Mouse (Mus musculus): ENCODE data around the gene Rgs3. TPM values are rescaled to one million over a fixed set of nuclear protein-coding genes. Genes with fewer than 3 reads are reported as not detected.
"Not testable (repeated sequence)": the region's sequence is repeated elsewhere in the genome, so short reads cannot be mapped to it uniquely, and the experiment has no call there.

Rgs3 gene
- total RNA-seq, 2 experiments from 2014 or later, result 8.6 to 10.3 TPM

DNA sequence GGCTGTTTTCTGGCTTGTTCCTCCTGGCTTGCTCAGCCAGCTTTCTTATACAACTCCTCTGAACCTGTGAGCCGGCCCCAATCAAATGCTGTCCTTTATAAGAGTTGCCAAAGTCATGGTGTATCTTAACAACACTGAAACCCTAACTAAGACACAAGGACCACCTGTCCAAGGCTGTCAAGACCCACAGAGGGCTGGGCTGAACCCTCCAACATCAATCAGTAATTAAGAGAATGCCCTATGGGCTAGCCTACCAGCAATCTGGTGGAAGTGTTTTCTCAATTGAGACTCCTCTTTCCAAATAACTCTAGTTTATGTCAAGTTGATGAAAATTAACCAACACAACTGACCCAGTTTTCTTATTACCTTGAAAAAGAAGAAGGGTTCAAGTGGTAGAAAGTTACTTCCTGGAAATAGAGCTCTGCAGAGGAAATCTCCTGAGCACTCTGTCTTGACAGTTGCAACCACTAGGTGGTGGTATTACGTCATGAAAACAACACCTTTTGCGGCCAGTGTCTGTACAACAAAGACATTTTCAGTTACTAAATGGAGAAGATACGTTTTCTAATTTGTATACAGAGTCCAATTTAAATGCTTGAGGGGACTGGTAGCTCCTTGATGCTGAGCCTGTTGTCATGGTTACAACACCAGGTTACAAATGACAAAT lies 1.4 kb downstream of the Rgs3 start:
- H3K4me3 ChIP-seq, result no peak overlapping the region
- DNase-seq, result peak; percentile 56
- H3K27ac ChIP-seq, result no peak overlapping the region
- intact Hi-C loops (cut with DNase I), result loop anchor here (1.0 kb wide), 2 partner anchors 135 to 203 kb away; no protein-coding TSS in a partner anchor
- peak; percentile 88 for TF ChIP-seq CTCF (IDR thresholded peaks at IDR 0.05)

DNA sequence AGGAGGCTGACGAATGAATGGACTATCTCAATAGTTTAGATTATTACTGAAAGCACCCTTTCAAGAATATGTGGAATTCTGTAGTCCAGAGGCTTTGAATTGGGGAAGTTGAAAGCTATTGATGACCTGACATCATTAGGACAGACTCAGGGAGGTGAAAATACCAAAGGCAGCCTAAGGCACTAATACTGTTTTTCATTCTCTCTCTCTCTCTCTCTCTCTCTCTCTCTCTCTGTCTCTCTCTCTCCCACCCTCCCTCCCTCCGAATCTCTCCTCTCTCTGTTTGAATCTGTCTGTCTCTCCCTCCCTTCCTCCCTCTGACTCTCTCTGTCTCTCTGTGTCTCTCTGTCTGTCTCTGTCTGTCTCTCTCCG lies 2.0 kb downstream of the Rgs3 start:
- no peak overlapping the region for H3K4me3 ChIP-seq
- DNase-seq, result no peak
- H3K27ac ChIP-seq, result no peak overlapping the region
- TF ChIP-seq CTCF (IDR thresholded peaks at IDR 0.05), result no peak
- intact Hi-C loops (cut with DNase I), result loop anchor here (1.0 kb wide), 2 partner anchors 135 to 203 kb away; no protein-coding TSS in a partner anchor

DNA sequence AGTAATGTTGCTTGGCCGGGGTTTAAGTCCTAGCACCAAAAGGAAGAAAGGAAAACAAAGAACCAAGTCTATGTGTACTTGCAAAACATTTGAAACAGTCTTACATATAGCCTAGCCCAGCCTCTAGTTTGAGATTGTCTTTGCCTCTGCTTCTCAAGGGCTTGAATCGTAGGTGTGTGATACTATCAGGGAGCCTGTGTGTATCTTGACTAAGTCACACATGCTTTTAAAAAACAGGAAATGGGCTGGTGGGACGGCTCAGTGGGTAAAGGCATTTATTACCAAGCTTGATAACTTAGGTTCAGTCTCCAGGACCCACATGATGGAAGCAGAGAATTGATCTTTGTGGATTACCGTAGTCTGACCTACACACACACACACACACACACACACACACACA lies 2.4 kb downstream of the Rgs3 start:
- no peak overlapping the region for H3K4me3 ChIP-seq
- TF ChIP-seq CTCF (IDR thresholded peaks at IDR 0.05), result no peak
- no peak overlapping the region for H3K27ac ChIP-seq
- intact Hi-C loops (cut with DNase I), result no loop called here
- no peak for DNase-seq

DNA sequence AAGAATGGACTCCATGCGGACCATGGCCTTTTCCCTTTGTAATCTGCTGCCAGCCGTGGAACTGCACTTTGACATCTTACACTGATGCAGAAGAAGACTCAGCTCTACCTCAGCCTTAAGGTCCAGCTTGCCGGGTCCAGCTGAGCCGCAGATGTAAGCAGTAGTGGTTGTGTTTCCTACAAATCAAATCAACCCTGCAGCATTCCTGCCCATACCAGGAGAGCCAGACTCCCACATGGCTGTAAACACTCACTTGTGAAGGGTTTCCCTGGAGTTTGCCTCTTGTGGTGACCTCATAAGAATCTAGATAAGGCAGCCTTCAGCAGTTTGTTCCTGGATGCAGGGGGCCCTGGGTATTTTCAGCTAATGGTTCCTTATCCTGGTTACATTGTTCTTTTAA lies 6.9 kb downstream of the Rgs3 start:
- TF ChIP-seq CTCF (IDR thresholded peaks at IDR 0.05), result no peak
- intact Hi-C loops (cut with DNase I), result no loop called here
- Histone ChIP-seq H3K4me3 (no peak overlapping the region), H3K27ac (no peak overlapping the region)
- DNase-seq, result no peak

DNA sequence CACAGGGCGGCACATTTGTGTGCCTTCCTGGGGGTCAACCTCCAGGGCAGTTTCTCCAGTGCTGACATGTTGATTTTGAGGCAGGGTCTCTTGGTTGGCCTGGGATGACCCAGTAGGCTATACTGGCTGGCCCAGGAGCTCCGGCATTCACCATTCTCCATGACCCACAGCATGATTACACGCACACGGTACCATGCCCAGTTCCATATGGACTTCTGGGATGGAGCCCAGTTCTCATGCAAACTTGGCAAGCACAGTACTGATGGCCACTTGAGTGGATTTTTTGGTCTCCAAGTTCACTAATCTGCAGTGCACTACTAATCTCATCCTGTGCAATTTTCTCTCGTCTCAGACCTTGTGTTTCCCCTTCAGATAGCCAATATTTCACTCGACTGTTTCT lies 8.0 kb downstream of the Rgs3 start:
- no peak for DNase-seq
- TF ChIP-seq CTCF (IDR thresholded peaks at IDR 0.05), result no peak
- Histone ChIP-seq H3K27ac (no peak overlapping the region), H3K4me3 (no peak overlapping the region)
- intact Hi-C loops (cut with DNase I), result no loop called here

DNA sequence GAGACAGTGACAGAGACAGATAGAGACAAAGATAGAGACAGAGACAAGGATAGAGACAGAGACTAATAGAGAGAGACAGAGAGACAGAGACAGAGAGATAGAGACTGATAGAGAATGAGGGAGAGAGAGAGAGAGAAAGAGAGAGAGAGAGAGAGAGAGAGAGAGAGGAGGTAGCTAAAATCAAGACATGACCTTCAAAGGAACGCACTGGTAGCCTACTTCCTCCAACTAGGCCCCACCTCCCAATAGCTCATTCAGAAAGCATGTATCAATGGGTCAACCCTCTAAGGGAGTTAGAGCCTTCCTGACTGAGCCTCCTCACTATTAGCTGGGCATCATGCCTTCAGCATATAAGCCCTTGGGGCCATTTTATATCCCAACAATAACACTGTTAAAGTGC lies 8.7 kb downstream of the Rgs3 start:
- Histone ChIP-seq H3K27ac (no peak overlapping the region), H3K4me3 (no peak overlapping the region)
- no peak for TF ChIP-seq CTCF (IDR thresholded peaks at IDR 0.05)
- intact Hi-C loops (cut with DNase I), result no loop called here
- no peak for DNase-seq

DNA sequence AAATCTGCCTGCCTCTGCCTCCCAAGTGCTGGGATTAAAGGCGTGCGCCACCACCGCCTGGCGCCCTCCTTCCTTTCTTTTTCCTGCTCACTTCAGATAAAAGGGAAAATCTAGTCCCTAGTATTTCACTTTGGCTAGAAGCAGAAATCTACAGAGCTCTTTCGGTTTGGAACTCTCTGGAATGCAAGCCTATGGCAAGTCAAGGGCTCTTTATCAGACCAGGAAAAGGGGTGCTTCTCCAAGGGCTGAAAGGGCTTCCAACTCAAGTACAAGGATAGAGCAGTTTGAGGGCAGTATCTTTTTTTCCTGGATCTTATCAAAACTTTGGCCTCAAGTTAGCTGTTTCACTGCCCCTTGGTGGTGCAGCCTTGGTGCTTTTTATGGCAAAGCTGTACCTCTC lies 10.0 kb downstream of the Rgs3 start:
- intact Hi-C loops (cut with DNase I), result no loop called here
- no peak overlapping the region for H3K4me3 ChIP-seq
- DNase-seq, result no peak
- no peak overlapping the region for H3K27ac ChIP-seq
- no peak for TF ChIP-seq CTCF (IDR thresholded peaks at IDR 0.05)

DNA sequence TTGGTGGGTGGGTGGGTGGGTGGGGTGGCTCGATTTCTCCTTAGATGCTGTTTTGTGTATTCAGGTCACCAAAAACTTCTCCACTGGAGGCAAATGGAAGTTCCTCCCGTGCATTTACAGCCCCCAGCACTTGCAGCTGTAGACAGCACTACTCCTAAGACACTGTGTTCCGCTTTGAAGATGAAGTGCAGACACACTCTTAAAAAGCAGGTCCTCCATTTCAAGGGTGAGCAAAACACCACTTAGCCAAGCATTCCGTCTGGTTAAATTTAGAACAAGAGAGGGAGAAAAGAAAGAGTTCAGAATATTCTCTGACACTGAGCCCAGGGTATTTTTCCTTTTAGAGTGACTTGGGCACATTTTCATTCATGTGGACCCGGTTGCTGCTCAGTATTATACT lies 10.4 kb downstream of the Rgs3 start:
- H3K27ac ChIP-seq, result no peak overlapping the region
- intact Hi-C loops (cut with DNase I), result no loop called here

DNA sequence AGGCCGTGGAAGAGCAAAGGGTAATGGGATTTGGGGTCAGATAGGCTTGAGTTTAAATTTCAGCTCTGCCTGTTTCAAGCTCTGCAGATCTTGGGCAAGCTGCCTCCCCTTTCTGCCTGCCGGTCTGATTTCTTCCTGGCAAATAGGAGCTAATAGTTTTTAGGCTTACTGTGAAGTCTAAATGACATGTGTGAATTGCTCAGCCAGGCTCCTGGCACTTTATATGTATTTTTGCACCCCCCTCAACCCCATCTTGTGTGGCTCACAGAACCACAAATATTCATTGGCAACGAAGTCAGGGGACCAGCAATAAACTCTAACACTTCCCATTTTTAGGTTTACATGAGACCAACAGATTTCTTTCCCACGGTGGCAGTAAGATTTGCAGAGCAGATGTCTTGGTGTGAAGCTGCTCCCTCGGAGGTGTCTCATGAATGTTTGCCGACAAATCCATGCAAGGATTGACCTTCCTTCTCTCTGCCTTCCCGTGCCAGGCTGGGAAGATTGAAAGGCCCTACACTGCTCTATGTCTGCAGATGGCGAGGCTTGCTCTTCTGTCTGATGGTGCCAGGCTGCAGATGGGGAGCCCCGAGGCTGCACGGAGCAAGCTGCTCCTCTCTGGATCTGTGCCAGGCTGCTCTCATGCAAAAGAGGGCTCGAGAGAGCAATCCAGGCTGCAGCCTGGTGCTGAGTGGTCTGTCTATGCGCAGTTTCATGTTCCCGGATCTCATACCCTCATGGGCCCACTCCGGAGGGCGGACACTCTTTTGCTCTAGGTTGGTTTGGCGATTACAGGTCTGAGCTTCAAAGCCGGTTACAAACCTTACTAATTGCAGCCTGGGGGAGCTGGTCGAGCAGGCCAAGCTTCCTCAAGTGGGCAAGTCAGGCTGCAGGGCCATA lies 23.0 kb downstream of the Rgs3 start:
- Histone ChIP-seq H3K27ac (no peak overlapping the region), H3K4me3 (peak overlapping the region; percentile 70)
- no peak for TF ChIP-seq CTCF (IDR thresholded peaks at IDR 0.05)
- DNase-seq, result peak; percentile 21
- intact Hi-C loops (cut with DNase I), result no loop called here

More for the DNA sequence above, 10.4 kb downstream of the Rgs3 start:
- no peak for TF ChIP-seq CTCF (IDR thresholded peaks at IDR 0.05)
- DNase-seq, result no peak
- H3K4me3 ChIP-seq, result no peak overlapping the region

DNA sequence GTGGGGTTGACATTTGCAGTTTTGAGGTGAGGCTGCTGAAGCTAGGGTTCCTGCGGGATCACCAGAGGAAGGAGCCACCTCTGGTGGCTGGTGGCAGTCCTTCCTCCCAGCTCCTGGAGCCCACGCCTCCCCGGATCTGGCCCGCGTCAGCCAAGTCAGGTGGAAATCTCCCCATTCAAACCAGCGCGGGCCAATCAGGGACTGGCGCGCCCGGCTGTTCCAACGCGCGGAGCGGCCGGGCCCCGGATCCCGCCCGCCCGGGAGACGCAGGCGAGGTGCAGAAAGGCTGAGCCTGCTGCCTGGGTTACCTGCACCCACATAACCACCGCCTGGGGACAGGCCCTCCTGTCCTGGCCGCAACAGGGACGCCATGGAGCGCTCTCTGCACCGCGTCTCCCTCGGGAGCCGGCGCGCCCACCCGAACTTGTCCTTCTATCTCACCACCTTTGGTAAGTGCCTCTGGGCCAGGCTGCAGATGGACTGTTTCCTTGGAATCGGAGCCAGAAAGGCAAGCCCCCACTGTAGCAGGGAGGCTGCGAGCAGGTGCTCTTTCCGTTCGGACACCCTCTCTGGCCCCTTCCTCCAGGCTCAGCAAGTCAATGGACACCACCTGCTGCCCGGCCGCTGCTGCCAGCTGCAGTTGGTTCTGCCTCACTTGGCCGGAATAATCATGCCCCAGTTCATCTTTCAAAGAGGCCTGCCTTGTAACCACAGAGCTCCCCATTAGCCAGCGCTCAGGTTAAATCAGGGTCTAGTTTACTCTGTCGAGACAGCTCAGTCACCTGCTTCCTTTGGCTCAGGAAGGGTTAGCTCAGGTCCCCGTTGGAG lies 23.8 kb downstream of the Rgs3 start:
- peak; percentile 75 for DNase-seq
- intact Hi-C loops (cut with DNase I), result no loop called here
- Histone ChIP-seq H3K27ac (no peak overlapping the region), H3K4me3 (peak overlapping the region; percentile 70)
- no peak for TF ChIP-seq CTCF (IDR thresholded peaks at IDR 0.05)

DNA sequence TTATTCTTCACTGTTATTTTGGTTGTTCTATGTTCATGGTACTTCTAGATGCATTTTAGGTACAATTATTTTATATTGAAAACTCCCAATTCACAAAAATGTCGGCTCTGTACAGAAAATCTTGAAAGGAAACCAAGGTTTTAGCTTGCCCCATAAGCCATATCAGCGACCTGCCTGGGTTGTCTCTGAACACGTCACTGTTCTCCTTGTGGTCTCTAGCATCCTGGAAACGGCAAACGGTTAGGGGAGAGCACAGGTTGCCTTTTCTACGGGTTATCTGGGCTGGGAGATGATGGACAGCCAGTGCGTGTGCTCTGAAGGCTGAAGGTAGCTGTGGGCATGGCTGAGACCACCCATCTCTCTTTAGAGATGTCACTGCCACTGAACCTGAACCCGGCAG lies 27.4 kb downstream of the Rgs3 start:
- no peak for TF ChIP-seq CTCF (IDR thresholded peaks at IDR 0.05)
- Histone ChIP-seq H3K27ac (no peak overlapping the region), H3K4me3 (no peak overlapping the region)
- no peak for DNase-seq
- intact Hi-C loops (cut with DNase I), result no loop called here

DNA sequence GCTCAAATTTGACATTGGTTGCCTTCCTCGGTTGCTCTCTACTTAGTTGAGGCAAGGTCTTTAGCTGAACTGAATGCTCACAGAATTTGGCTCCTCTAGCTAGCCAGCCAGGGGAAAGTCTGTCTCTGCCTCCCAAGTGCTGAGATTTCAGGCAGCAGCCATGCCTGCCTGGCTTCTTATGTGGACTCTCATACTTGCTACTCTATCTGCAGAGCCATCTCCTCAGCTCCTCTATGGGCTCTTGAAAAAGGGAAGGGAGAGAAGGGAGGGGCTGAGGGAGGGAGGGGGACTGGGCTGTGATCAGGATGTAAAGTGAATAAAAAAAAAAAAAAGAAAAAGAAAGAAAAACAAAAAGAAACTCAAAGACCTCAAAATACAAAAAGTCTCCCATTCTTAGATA lies 31.2 kb downstream of the Rgs3 start:
- no peak for DNase-seq
- intact Hi-C loops (cut with DNase I), result no loop called here
- no peak overlapping the region for H3K27ac ChIP-seq
- H3K4me3 ChIP-seq, result no peak overlapping the region
- TF ChIP-seq CTCF (IDR thresholded peaks at IDR 0.05), result no peak

DNA sequence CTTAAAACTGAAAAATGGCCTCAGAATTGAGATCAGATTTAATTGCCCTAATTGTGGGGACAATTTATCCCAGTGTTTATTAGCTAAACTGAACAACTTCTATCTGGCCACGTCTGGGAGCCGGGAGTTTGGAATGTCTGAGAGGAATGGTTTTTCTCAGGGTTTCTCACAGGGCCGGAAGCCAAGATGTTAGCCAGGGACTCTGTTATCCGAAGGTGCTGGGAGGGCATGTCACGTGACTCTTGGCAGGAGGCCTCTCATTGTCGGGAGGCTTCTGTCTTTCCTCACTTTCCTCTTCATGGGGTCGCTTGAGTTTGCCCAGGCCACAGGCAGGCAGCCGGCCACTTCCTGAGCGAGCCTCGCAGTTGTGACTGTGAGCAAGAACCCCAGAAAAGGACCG lies 31.7 kb downstream of the Rgs3 start:
- TF ChIP-seq CTCF (IDR thresholded peaks at IDR 0.05), result no peak
- Histone ChIP-seq H3K27ac (no peak overlapping the region), H3K4me3 (no peak overlapping the region)
- intact Hi-C loops (cut with DNase I), result no loop called here
- no peak for DNase-seq

DNA sequence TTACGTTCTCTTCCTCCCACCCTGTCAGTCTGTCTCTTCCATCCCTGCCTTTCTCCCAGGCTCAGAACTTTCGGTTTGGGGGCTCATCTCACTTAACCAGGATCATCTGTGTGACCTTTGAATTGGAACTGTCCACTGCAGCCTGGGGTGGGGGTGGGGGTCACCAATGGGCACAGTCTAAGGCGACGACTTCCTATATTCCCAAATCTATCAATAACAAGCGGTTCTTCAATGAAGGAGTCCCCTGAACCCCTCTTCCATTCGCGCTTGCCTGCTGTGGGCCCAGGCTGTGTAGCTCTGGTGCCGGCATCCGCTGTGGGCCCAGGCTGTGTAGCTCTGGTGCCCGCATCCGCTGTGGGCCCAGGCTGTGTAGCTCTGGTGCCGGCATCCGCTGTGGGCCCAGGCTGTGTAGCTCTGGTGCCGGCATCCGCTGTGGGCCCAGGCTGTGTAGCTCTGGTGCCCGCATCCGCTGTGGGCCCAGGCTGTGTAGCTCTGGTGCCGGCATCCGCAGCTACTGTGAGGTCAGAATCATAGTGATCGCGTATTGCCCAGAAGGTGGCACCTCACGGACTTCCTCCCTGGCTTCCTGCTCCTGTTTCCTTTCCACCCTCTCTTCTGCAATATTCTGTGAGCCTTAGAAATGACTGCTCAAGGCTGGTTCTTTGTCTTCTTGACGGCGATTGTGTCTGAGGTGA lies 34.0 kb downstream of the Rgs3 start:
- intact Hi-C loops (cut with DNase I); H3K4me3 ChIP-seq; DNase-seq; H3K27ac ChIP-seq: not testable (repeated sequence)

All from gastrocnemius, adult 2 months (tissue).